Mouse (Mus musculus): ENCODE data around the gene Ptk6. TPM values are rescaled to one million over a fixed set of nuclear protein-coding genes. Genes with fewer than 3 reads are reported as not detected.
A peak's percentile ranks its signal among the peaks of the same experiment; 100 is the strongest.

Gene Ptk6
- not detected for total RNA-seq (2021)
- long read RNA-seq, experiment 1, result 0 reads
- long read RNA-seq, experiment 2, result 0 reads

GRCm38 (mm10) chr2:181202422-181202821, at the start of gene Ptk6:
Gene Ptk6, minus strand, starts transcription at chr2:181202789.
- DNase-seq, result no peak

GRCm38 (mm10) chr2:181251841-181252240, 49.3 kb upstream of the Ptk6 start:
- no peak for DNase-seq

GRCm38 (mm10) chr2:181249217-181249616, 46.6 kb upstream of the Ptk6 start:
- no peak for DNase-seq

GRCm38 (mm10) chr2:181245031-181245430, 42.4 kb upstream of the Ptk6 start:
- DNase-seq, result no peak

GRCm38 (mm10) chr2:181243706-181244394, 41.3 kb upstream of the Ptk6 start:
- DNase-seq, result peak; percentile 55

GRCm38 (mm10) chr2:181242314-181242665, 39.7 kb upstream of the Ptk6 start:
- DNase-seq, result no peak

GRCm38 (mm10) chr2:181241602-181242313, 39.2 kb upstream of the Ptk6 start, which contains the start of gene Helz2:
Gene Helz2, minus strand, starts transcription at chr2:181242027.
- DNase-seq, result peak; percentile 61

GRCm38 (mm10) chr2:181240806-181241440, 38.3 kb upstream of the Ptk6 start:
- no peak for DNase-seq

- DNase-seq, result no peak
Observed at GRCm38 (mm10) chr2:181239261-181239660, 36.7 kb upstream of the Ptk6 start.

- no peak for DNase-seq
Observed at GRCm38 (mm10) chr2:181238861-181239260, 36.3 kb upstream of the Ptk6 start.

- DNase-seq, result no peak
Observed at GRCm38 (mm10) chr2:181238091-181238610, 35.6 kb upstream of the Ptk6 start.

GRCm38 (mm10) chr2:181237251-181238014, 34.8 kb upstream of the Ptk6 start:
- DNase-seq, result no peak

- no peak for DNase-seq
Observed at GRCm38 (mm10) chr2:181235681-181236566, 33.3 kb upstream of the Ptk6 start.

GRCm38 (mm10) chr2:181234680-181235079, 32.1 kb upstream of the Ptk6 start:
- no peak for DNase-seq

GRCm38 (mm10) chr2:181233443-181233842, 30.9 kb upstream of the Ptk6 start:
- no peak for DNase-seq

GRCm38 (mm10) chr2:181231171-181231570, 28.6 kb upstream of the Ptk6 start:
- DNase-seq, result no peak

- DNase-seq, result no peak
Observed at GRCm38 (mm10) chr2:181228335-181228734, 25.7 kb upstream of the Ptk6 start.

GRCm38 (mm10) chr2:181227122-181227521, 24.5 kb upstream of the Ptk6 start:
- no peak for DNase-seq

- DNase-seq, result no peak
Observed at GRCm38 (mm10) chr2:181224994-181225393, 22.4 kb upstream of the Ptk6 start.

- DNase-seq, result no peak
Observed at GRCm38 (mm10) chr2:181220361-181220760, 17.8 kb upstream of the Ptk6 start.

Data from gastrocnemius, postnatal 25 days (tissue).